Mouse (Mus musculus) liver, adult 2 months (tissue): ENCODE measurements around the gene Galm.

Source experiments
- CTCF ChIP-seq: fragments of 200-500 bp; IDR thresholded peaks from 2 replicates; pipeline ENCODE4 v1.5.1; 2011; ENCODE audit warnings: low read depth, low read length, control low read depth
- POLR2A ChIP-seq: fragments of 200-500 bp; IDR thresholded peaks from 2 replicates; pipeline ENCODE4 v1.6.1; 2011; ENCODE audit warnings: low read length, control low read depth; ENCODE audit not compliant: insufficient read depth; ENCODE audit errors: extremely low read depth

GRCm38 (mm10) chr17:80148053-80148994 lies 21.1 kb downstream of the Galm start:
- TF ChIP-seq CTCF (no peak), POLR2A (no peak)
